Mouse (Mus musculus) liver, adult 2 months (tissue): ENCODE data around the gene Smtn. TPM values are rescaled to one million over a fixed set of nuclear protein-coding genes. Genes with fewer than 3 reads are reported as not detected.

Source experiments
- DNase-seq: peaks from one replicate; pipeline ENCODE4 v3.0.0-alpha.2; 2011; ENCODE audit warnings: low read depth, low spot score; ENCODE audit errors: extremely low read depth
- H3K27ac ChIP-seq: fragments of 200-500 bp; replicated peaks from 2 replicates; pipeline ENCODE4 v1.5.1; 2012; ENCODE audit warnings: low read depth, mild to moderate bottlenecking, control low read depth, inconsistent platforms, low read length; ENCODE audit not compliant: insufficient read depth
- H3K27me3 ChIP-seq: fragments of 200-500 bp; 2 replicates; pipeline ENCODE4 v1.6.1; 2012; ENCODE audit warnings: mild to moderate bottlenecking, moderate library complexity, low read length, inconsistent platforms; ENCODE audit not compliant: control insufficient read depth, insufficient read depth
- H3K36me3 ChIP-seq: fragments of 200-500 bp; 2 replicates; pipeline ENCODE4 v1.6.1; 2012; ENCODE audit warnings: low read length, inconsistent platforms; ENCODE audit not compliant: control insufficient read depth, insufficient read depth
- H3K4me1 ChIP-seq: fragments of 200-500 bp; 2 replicates; pipeline ENCODE4 v1.6.1; 2011; ENCODE audit warnings: low read length; ENCODE audit not compliant: control insufficient read depth, insufficient read depth
- H3K4me3 ChIP-seq: fragments of 200-500 bp; 2 replicates; pipeline ENCODE4 v1.5.1; 2011; ENCODE audit warnings: low read depth, mild to moderate bottlenecking, control low read depth, low read length, moderate library complexity; ENCODE audit not compliant: insufficient read depth
- H3K79me2 ChIP-seq: fragments of 200-500 bp; 2 replicates; pipeline ENCODE4 v1.6.1; 2012; ENCODE audit warnings: inconsistent platforms, mild to moderate bottlenecking, low read length, moderate library complexity; ENCODE audit not compliant: control insufficient read depth, insufficient read depth
- H3K9ac ChIP-seq: fragments of 200-500 bp; 2 replicates; pipeline ENCODE4 v1.6.1; 2012; ENCODE audit warnings: low read depth, mild to moderate bottlenecking, control low read depth, inconsistent platforms, low read length
- CTCF ChIP-seq: fragments of 200-500 bp; IDR thresholded peaks from 2 replicates; pipeline ENCODE4 v1.5.1; 2011; ENCODE audit warnings: low read depth, low read length, control low read depth
- POLR2A ChIP-seq: fragments of 200-500 bp; IDR thresholded peaks from 2 replicates; pipeline ENCODE4 v1.6.1; 2011; ENCODE audit warnings: low read length, control low read depth; ENCODE audit not compliant: insufficient read depth; ENCODE audit errors: extremely low read depth
- WGBS: fragments of 180-500 bp; shearing (Covaris S2); methylation state at CpG from one replicate; pipeline ENCODE4 v1.1.7; 2018; 5-methylcytosine and 5-hydroxymethylcytosine counted together
- polyA plus RNA-seq: library from polyadenylated mRNA; depleted of rRNA; stranded (reverse); fragments of >200 nt; gene quantifications from 2 replicates; pipeline ENCODE4 v1.2.3, GENCODE M21; 2012
- total RNA-seq: library from RNA; depleted of rRNA; stranded (reverse); fragments of >200 nt; gene quantifications from 2 replicates; pipeline ENCODE4 v1.2.3, GENCODE M21; 2014

The Smtn gene
- total and polyA plus RNA-seq, 2 experiments, result 2.2 to 2.9 TPM

DNA sequence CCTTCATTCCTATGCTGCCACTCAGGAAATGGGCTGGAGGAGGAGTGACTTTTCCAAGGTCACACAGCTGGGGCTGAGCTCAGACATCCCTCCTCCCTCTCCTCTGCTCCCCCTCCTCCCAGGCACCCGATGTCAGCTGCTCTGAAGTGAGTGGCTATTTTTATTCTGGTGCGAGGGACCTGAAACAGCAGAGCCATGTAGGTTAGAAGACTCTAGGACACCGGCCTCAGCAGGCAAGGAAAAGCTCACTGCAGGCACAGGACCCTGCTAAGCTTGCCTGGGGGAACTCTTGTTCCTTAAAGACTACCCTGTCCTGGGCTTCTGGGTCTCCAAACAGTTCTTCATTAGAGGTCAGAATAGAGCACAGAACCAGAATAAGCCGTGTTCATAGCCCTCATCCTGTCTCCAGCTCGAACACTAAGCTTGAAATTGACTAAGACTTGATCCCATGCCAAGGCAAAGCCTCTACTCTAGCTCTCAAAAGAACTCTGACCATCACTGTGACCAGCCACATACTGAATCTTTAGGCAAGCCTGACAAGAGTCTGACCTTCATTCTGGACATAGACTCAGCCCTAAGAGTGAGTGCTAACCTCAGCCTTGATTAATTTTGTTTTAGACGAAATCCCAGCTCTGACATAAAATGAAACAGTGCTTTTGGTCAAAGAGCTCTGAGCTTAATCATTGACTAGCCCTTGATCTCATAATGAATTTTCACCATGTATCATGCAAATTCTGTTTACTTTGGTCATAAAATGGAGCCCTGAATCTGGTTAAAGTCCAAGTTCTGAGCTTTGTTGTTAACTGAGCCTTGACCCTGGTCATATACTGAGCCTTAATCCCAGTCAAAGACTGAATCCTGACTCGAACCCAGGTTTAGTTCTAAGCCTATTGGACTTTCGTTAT is 31.0 kb downstream of the Smtn start:
- H3K27ac ChIP-seq, result no peak overlapping the region

DNA sequence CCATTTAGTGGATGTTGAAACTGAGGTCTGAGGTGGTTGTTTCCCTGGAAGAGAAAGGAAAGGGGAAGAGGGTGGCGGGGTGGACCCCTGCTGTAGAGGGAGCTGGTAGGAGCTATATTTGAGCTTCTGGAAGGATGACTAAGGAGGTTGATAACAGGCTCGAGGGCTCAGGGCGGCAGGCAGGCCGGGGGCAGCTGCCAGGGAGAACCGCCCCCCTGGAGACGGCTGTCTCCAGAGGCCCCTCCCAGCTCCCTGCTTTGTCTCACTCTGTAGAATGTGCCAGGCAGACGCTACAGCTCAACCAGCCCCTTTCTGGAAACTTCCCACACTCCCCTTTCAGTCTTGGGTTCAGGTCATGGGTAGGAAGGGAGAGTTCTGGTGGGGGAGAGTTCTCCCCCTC is 32.2 kb downstream of the Smtn start:
- Histone ChIP-seq H3K4me1 (0 out of 2 replicates have a peak, but pooled peaks cover 2% of the 10 kb centered on the region), H3K27me3 (no peaks in the 10 kb centered on the region), H3K36me3 (no peaks in the 10 kb centered on the region), H3K27ac (no peak overlapping the region), H3K4me3 (no peak overlapping the region), H3K9ac (no peak overlapping the region), H3K79me2 (no peaks in the 10 kb centered on the region)
- WGBS, result 69% methylated on average over 7 of the region's 7 CpGs
- no peak for DNase-seq
- TF ChIP-seq CTCF (no peak), POLR2A (no peak)

More for the DNA sequence above, 31.0 kb downstream of the Smtn start:
- Histone ChIP-seq H3K36me3 (no peaks in the 10 kb centered on the region), H3K79me2 (no peaks in the 10 kb centered on the region), H3K4me1 (0 out of 2 replicates have a peak, but pooled peaks cover 2% of the 10 kb centered on the region), H3K9ac (no peak overlapping the region), H3K4me3 (no peak overlapping the region), H3K27me3 (no peaks in the 10 kb centered on the region)
- TF ChIP-seq CTCF (no peak), POLR2A (no peak)
- peak; percentile 75 for DNase-seq
- 36% methylated on average over 8 of the region's 8 CpGs for WGBS

DNA sequence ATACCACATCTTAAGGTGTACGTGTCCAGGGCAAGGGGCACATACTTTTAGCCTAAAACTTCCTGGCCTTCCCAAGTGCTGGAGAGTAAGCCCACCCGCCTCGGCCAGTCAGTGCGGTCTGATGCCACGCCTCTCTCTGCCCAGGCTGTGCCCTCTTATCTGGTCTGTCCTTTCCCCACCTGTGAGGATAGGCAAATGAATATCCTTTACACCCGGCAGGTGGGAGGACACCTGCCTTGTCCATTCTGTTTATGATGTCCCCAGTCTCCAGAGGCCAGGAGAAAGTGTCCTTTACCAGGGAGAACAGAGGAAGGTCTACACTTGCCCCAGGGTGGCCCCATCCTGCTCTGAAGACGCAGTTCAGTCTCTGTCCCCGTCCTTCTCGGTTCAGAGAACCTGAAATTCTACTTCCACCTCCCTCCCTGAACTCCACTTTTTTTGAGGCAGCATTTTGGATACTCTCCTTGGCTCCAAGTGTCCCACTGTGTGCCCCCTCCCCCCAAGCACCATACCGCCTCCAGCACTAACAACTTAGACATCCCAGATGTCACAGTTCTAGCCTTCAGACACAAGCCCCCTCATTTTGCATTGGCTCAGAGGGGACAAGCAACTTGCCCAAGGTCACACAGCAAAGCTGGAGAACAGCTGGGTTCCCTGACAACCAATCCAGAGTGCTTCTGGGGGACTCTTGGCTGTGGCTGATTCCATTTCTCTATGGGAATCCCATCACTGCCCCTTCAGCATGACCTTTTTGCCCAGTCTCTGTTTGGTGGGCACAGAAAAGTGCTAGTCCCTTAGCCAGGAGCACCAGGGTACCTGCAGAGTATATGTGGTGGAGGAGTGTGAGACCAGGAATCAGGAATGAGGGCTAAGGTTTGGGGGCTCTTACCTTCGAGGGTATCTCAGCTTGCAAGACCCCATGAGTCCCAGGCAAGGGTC is 36.4 kb downstream of the Smtn start:
- no peak for TF ChIP-seq POLR2A
- no peak for TF ChIP-seq CTCF
- Histone ChIP-seq H3K4me3 (no peak overlapping the region), H3K9ac (no peak overlapping the region), H3K36me3 (no peaks in the 10 kb centered on the region), H3K4me1 (no peaks in the 10 kb centered on the region), H3K79me2 (no peaks in the 10 kb centered on the region), H3K27ac (no peak overlapping the region), H3K27me3 (no peaks in the 10 kb centered on the region)
- DNase-seq, result no peak
- 77% methylated on average over 11 of the region's 11 CpGs for WGBS

DNA sequence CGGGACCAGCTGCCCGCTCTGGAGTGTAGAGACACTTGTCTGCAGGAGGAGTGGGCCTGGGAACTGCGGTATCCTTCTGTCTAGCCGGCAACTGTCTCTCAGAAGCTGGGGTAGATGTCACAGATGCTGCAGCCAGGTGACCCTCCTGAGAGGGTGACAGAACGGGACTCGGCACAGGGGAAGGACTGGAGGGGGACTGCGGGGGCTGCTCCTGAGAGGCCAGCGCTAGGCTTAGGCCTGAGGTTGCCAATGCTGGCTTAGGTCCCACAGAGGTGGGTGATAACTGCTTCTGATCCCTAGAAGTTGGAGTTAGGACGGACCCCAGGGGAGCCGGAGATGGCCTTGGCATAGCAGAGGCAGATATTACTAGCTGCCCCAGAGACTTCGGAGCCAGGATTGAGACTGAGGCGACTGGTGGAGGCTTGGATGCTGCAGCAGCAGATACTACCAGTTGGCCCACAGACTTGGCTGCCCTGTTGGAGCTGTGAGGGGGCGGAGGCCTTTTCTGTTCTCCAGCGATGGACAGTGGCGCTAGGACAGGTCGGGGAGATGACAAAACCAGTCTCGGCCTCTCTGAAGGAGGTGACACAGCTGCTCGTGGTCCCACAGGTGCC is 37.8 kb downstream of the Smtn start:
- no peak overlapping the region for H3K4me3 ChIP-seq
- H3K79me2 ChIP-seq, result no peaks in the 10 kb centered on the region
- H3K27ac ChIP-seq, result no peak overlapping the region
- no peaks in the 10 kb centered on the region for H3K36me3 ChIP-seq
- H3K9ac ChIP-seq, result no peak overlapping the region
- TF ChIP-seq CTCF (no peak), POLR2A (no peak)
- H3K27me3 ChIP-seq, result no peaks in the 10 kb centered on the region
- no peaks in the 10 kb centered on the region for H3K4me1 ChIP-seq
- 78% methylated on average over 18 of the region's 18 CpGs for WGBS
- DNase-seq, result no peak

DNA sequence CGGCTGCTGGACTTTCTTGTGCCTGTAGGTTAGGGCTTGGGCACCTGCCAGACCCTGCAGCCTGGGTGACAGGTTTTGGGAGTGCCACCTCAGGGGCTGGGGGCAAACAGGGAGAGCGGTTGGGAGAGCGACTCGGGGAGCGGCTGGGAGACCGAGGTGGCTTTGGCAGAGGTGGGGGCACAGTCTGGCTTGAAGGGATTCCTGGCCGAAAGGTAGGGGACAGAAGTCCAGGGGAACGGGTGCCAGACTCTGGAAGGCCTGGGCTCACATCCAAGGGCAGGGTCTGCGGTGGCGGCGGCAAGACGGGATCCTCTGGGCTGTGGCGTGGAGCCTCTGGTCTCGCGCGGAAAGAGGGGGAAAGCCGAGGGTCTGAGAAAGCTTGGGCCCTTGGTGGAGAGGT is 38.4 kb downstream of the Smtn start:
- no peak for DNase-seq
- no peak for TF ChIP-seq POLR2A
- no peak for TF ChIP-seq CTCF
- H3K27ac ChIP-seq, result no peak overlapping the region
- H3K9ac ChIP-seq, result no peak overlapping the region
- no peaks in the 10 kb centered on the region for H3K27me3 ChIP-seq
- H3K36me3 ChIP-seq, result no peaks in the 10 kb centered on the region
- H3K4me1 ChIP-seq, result no peaks in the 10 kb centered on the region
- no peak overlapping the region for H3K4me3 ChIP-seq
- no peaks in the 10 kb centered on the region for H3K79me2 ChIP-seq
- WGBS, result 76% methylated on average over 17 of the region's 17 CpGs
